Mouse (Mus musculus) embryo, embryonic 11 days (tissue): ENCODE data around the gene Mrpl55.
"Not testable (repeated sequence)": the region's sequence is repeated elsewhere in the genome, so short reads cannot be mapped to it uniquely, and the experiment has no call there.

ENCODE experiments used
- DNase-seq: peaks from one replicate; pipeline ENCODE4 v3.0.0-alpha.2; 2015

Gene Mrpl55

GRCm38 (mm10) chr11:59196230-59196629, 6.1 kb upstream of the Mrpl55 start:
- no peak for DNase-seq

GRCm38 (mm10) chr11:59201216-59202002, 877 bp upstream of the Mrpl55 start:
- no peak for DNase-seq

GRCm38 (mm10) chr11:59208153-59208831, 6.0 kb downstream of the Mrpl55 start, which contains the start of gene 2310033P09Rik:
2310033P09Rik (plus strand) TSS chr11:59208321.
- DNase-seq, result peak; percentile 98

- DNase-seq, result peak; percentile 85
These were observed 6.7 kb downstream of the Mrpl55 start for GRCm38 (mm10) chr11:59209003-59209441.

- no peak for DNase-seq
These were observed 7.3 kb downstream of the Mrpl55 start for GRCm38 (mm10) chr11:59209580-59209979.

GRCm38 (mm10) chr11:59210020-59210419, 7.7 kb downstream of the Mrpl55 start:
- no peak for DNase-seq

- not testable (repeated sequence) for DNase-seq
These were observed 9.3 kb downstream of the Mrpl55 start for GRCm38 (mm10) chr11:59211561-59211960.

GRCm38 (mm10) chr11:59212320-59212719, 10.0 kb downstream of the Mrpl55 start:
- not testable (repeated sequence) for DNase-seq

- DNase-seq, result no peak
These were observed 10.7 kb downstream of the Mrpl55 start for GRCm38 (mm10) chr11:59212892-59213494.

GRCm38 (mm10) chr11:59216955-59217354, 14.7 kb downstream of the Mrpl55 start:
- no peak for DNase-seq

GRCm38 (mm10) chr11:59218389-59218998, 16.2 kb downstream of the Mrpl55 start:
- peak; percentile 19 for DNase-seq

GRCm38 (mm10) chr11:59219064-59219463, 16.8 kb downstream of the Mrpl55 start:
- peak; percentile 27 for DNase-seq

- DNase-seq, result no peak
These were observed 19.3 kb downstream of the Mrpl55 start for GRCm38 (mm10) chr11:59221604-59222003.

- no peak for DNase-seq
These were observed 20.0 kb downstream of the Mrpl55 start for GRCm38 (mm10) chr11:59222306-59222705.

GRCm38 (mm10) chr11:59224025-59224424, 21.7 kb downstream of the Mrpl55 start:
- DNase-seq, result no peak

GRCm38 (mm10) chr11:59224470-59224869, 22.2 kb downstream of the Mrpl55 start:
- no peak for DNase-seq

- no peak for DNase-seq
These were observed 22.9 kb downstream of the Mrpl55 start for GRCm38 (mm10) chr11:59225167-59225566.

- no peak for DNase-seq
These were observed 24.0 kb downstream of the Mrpl55 start for GRCm38 (mm10) chr11:59226251-59226650.

- peak; percentile 13 for DNase-seq
These were observed 24.7 kb downstream of the Mrpl55 start for GRCm38 (mm10) chr11:59226787-59227603.

GRCm38 (mm10) chr11:59227604-59228121, 25.4 kb downstream of the Mrpl55 start:
- no peak for DNase-seq

- peak; percentile 99 for DNase-seq
These were observed 26.1 kb downstream of the Mrpl55 start, which contains the start of gene Arf1 for GRCm38 (mm10) chr11:59228122-59228953. Arf1 (minus strand) TSS chr11:59228270.
